Mouse (Mus musculus) embryo, embryonic 10 days (tissue): ENCODE data around the gene Ncoa7.

Experiments used
- DNase-seq: peaks from one replicate; pipeline ENCODE4 v3.0.0-alpha.2; 2015; ENCODE audit warnings: low spot score

Ncoa7 gene

DNA sequence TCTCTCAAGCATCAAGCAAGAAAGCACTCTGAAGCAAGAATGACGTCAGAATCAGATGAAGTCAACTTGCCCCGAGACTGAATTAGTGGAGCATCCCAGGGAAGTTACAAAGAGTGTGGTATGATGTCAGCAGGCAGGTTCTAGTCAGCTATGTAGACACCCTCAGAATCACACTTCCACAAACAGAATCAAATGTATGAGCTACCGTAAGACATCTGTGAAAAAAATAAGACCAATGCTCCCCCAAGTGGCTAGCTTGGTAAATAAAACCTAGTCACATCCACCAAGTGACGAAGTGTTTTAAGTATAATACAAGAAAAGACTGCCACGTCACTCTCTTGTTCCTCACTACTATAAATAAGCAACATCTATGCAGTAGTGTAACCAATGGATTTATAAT, 216.1 kb downstream of the Ncoa7 start:
- DNase-seq = no peak

DNA sequence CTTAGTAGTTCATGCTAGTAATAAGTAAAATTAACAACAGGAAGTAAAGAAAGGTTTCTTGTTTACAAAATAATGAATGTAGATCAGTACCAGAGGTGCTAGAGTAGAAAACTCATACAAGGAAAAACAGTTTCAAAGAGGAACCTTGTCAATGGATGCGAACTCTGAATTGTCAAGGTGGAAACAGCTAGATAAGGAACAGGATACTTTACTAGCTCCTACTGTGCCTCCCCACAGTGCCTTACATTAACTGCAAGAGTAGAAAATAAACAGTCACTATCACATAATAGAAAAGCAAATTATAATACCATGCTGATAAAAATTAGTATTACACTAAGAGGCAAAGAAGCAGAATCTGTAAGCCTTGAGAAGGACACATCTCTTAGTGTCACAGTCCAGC, 217.4 kb downstream of the Ncoa7 start:
- DNase-seq = no peak
